Mouse (Mus musculus): Measurements from ENCODE around the gene Ccdc134. TPM values are rescaled to one million over a fixed set of nuclear protein-coding genes. Genes with fewer than 3 reads are reported as not detected.
"Not testable (repeated sequence)": the region's sequence is repeated elsewhere in the genome, so short reads cannot be mapped to it uniquely, and the experiment has no call there.

Ccdc134 gene
- polyA plus RNA-seq, 1 experiment, result 82.1 TPM

DNA sequence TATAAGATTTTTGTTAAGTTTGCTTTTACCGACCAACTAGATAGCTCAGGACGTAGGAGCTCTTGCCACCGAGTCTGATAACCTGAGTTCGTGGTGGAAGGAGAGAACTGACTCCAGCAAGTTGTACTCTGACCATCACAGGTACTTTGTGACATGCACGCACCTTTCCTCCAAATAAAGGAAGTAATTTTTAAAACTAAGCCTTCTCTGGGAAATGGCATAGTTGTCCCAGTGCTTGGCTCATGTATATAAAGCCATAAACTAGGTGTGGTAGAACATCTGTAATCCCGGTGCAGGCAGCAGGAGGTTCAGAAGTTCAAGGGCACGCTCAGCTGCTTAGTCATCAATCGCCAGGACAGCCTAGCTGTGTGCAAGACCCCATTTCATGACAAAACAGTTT lies 7.2 kb upstream of the Ccdc134 start:
- no peak overlapping the region for H3K4me2 ChIP-seq (ENCODE audit: low read depth)
- TF ChIP-seq MYOD1 (IDR thresholded peaks at IDR 0.05; ENCODE audit: control insufficient read depth in 1 of 3, insufficient read length in 2 of 3, low read depth in 2 of 3), result no peak
- no peak for TF ChIP-seq MAX (IDR thresholded peaks at IDR 0.05; ENCODE audit: low read depth)
- TF ChIP-seq POLR2AphosphoS2 (IDR thresholded peaks at IDR 0.05; ENCODE audit: insufficient read length, low read depth), result no peak
- no peak for TF ChIP-seq TCF12 (IDR thresholded peaks at IDR 0.05; ENCODE audit: insufficient read depth, poor library complexity, severe bottlenecking)
- no peak for TF ChIP-seq TCF3 (IDR thresholded peaks at IDR 0.05; ENCODE audit: insufficient read length, low read depth)
- no peak for TF ChIP-seq CEBPB (IDR thresholded peaks at IDR 0.05; ENCODE audit: insufficient read depth, poor library complexity, severe bottlenecking)
- TF ChIP-seq POLR2A (IDR thresholded peaks at IDR 0.05; ENCODE audit: insufficient read length, low read depth), result no peak
- no peak for TF ChIP-seq REST (IDR thresholded peaks at IDR 0.05; ENCODE audit: insufficient read depth, insufficient read length)
- TF ChIP-seq MYOG (IDR thresholded peaks at IDR 0.05; ENCODE audit: control insufficient read depth in 1 of 3, insufficient read depth in 1 of 3, insufficient read length in 2 of 3, low read depth in 2 of 3), result no peak
- no peak for TF ChIP-seq E2F4 (IDR thresholded peaks at IDR 0.05; ENCODE audit: insufficient read depth)
- TF ChIP-seq USF1 (IDR thresholded peaks at IDR 0.05; ENCODE audit: low read depth), result no peak
- no peak for TF ChIP-seq SRF (IDR thresholded peaks at IDR 0.05; ENCODE audit: control insufficient read depth, insufficient read length, low read depth)
- no peaks in the 10 kb centered on the region for H3K79me2 ChIP-seq (ENCODE audit: control insufficient read depth, insufficient read depth)
- no peaks in the 10 kb centered on the region for H3K36me3 ChIP-seq (ENCODE audit: control insufficient read depth, insufficient read depth)
- H3ac ChIP-seq (ENCODE audit: control insufficient read depth, insufficient read length), result no peak overlapping the region
- H3K27me3 ChIP-seq (ENCODE audit: control insufficient read depth, insufficient read depth, insufficient read length), result peaks cover 36% of the 10 kb centered on the region
- no peak overlapping the region for H3K4me3 ChIP-seq

DNA sequence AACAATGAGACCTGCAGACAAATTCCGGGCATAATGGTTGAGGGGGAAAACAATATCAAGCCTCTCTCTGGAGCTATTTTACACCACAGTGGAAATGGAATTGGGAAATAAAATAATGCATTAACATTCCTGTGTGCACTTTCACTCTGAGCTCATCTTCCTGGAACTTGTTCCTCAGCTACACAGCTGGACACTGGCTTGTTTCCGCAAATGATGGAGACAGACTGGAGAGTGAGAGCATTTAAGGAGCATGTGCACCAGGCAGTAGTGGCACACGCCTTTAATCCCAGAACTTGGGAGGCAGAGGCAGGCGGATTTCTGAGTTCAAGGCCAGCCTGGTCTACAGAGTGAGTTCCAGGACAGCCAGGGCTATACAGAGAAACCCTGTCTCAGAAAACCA lies 1.0 kb upstream of the Ccdc134 start:
- not testable (repeated sequence) for H3ac ChIP-seq (ENCODE audit: control insufficient read depth, insufficient read length); H3K36me3 ChIP-seq (ENCODE audit: control insufficient read depth, insufficient read depth)
- Histone ChIP-seq H3K4me3 (peak overlapping the region; percentile 58), H3K27me3 (ENCODE audit: control insufficient read depth, insufficient read depth, insufficient read length) (peaks cover 18% of the 10 kb centered on the region), H3K4me2 (ENCODE audit: low read depth) (peak overlapping the region; percentile 98), H3K79me2 (ENCODE audit: control insufficient read depth, insufficient read depth) (peaks cover 19% of the 10 kb centered on the region)

DNA sequence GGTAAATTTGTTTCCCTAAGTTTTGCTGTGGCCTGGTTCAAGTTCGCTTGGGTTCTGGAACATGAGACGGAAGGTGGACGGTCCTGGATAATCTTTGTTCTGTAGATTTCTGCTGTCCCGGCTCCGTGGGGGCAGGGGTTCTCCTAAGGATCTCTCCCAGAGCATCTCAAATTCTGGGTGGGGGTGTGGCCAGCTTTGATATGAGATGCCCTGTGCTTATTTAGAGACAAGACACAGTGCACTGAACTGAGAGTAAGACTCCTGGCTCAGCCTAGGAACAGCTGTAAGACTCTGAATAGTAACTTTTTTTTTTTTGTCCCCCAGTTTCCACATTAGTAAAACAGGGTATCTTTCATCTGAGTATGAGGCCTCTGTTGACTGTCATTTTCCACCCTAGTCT lies 676 bp downstream of the Ccdc134 start:
- H3K4me2 ChIP-seq (ENCODE audit: low read depth), result peak overlapping the region; percentile 67
- peak in 2 of 3 experiments; percentile 6 to 59 for TF ChIP-seq MYOG (IDR thresholded peaks at IDR 0.05; ENCODE audit: control insufficient read depth in 1 of 3, insufficient read depth in 1 of 3, insufficient read length in 2 of 3, low read depth in 2 of 3)
- TF ChIP-seq SRF (IDR thresholded peaks at IDR 0.05; ENCODE audit: control insufficient read depth, insufficient read length, low read depth), result no peak
- peak in 1 of 3 experiments; percentile 54 for TF ChIP-seq MYOD1 (IDR thresholded peaks at IDR 0.05; ENCODE audit: control insufficient read depth in 1 of 3, insufficient read length in 2 of 3, low read depth in 2 of 3)
- peak overlapping the region; percentile 58 for H3K4me3 ChIP-seq
- no peaks in the 10 kb centered on the region for H3K36me3 ChIP-seq (ENCODE audit: control insufficient read depth, insufficient read depth)
- peak overlapping the region; percentile 14 for H3ac ChIP-seq (ENCODE audit: control insufficient read depth, insufficient read length)
- peaks cover 19% of the 10 kb centered on the region for H3K79me2 ChIP-seq (ENCODE audit: control insufficient read depth, insufficient read depth)
- H3K27me3 ChIP-seq (ENCODE audit: control insufficient read depth, insufficient read depth, insufficient read length), result peaks cover 16% of the 10 kb centered on the region

DNA sequence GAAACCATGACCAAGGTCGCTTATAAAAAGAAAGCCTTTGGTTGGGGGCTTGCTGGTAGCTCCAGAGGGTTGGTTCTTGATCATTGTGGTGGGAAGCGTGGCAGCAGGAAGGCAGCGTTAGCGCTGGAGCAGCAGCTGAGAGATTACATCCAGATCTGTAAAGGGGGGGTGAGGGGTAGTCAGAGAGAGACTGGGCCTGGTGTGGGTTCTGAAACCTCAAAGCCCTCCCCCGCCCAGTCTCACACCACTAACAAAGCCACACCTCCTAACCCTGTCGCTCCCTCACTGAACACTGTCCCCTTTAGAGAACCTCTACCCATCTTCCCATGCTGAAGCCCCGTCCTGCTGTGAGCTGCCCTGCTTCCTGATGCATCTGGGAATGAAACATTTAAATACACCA lies 2.9 kb downstream of the Ccdc134 start:
- Histone ChIP-seq H3K27me3 (ENCODE audit: control insufficient read depth, insufficient read depth, insufficient read length) (no peaks in the 10 kb centered on the region), H3K36me3 (ENCODE audit: control insufficient read depth, insufficient read depth) (no peaks in the 10 kb centered on the region), H3K79me2 (ENCODE audit: control insufficient read depth, insufficient read depth) (peaks cover 19% of the 10 kb centered on the region), H3ac (ENCODE audit: control insufficient read depth, insufficient read length) (no peak overlapping the region), H3K4me3 (peak overlapping the region; percentile 58), H3K4me2 (ENCODE audit: low read depth) (peak overlapping the region; percentile 67)
- peak; percentile 21 for TF ChIP-seq TCF12 (IDR thresholded peaks at IDR 0.05; ENCODE audit: insufficient read depth, poor library complexity, severe bottlenecking)
- TF ChIP-seq USF1 (IDR thresholded peaks at IDR 0.05; ENCODE audit: low read depth), result no peak
- TF ChIP-seq POLR2A (IDR thresholded peaks at IDR 0.05; ENCODE audit: insufficient read length, low read depth), result no peak
- no peak for TF ChIP-seq SRF (IDR thresholded peaks at IDR 0.05; ENCODE audit: control insufficient read depth, insufficient read length, low read depth)
- no peak for TF ChIP-seq CEBPB (IDR thresholded peaks at IDR 0.05; ENCODE audit: insufficient read depth, poor library complexity, severe bottlenecking)
- no peak for TF ChIP-seq MAX (IDR thresholded peaks at IDR 0.05; ENCODE audit: low read depth)
- peak in 2 of 3 experiments; percentile 44 to 79 for TF ChIP-seq MYOD1 (IDR thresholded peaks at IDR 0.05; ENCODE audit: control insufficient read depth in 1 of 3, insufficient read length in 2 of 3, low read depth in 2 of 3)
- no peak for TF ChIP-seq REST (IDR thresholded peaks at IDR 0.05; ENCODE audit: insufficient read depth, insufficient read length)
- TF ChIP-seq TCF3 (IDR thresholded peaks at IDR 0.05; ENCODE audit: insufficient read length, low read depth), result peak; percentile 16
- peak in 2 of 3 experiments; percentile 53 to 81 for TF ChIP-seq MYOG (IDR thresholded peaks at IDR 0.05; ENCODE audit: control insufficient read depth in 1 of 3, insufficient read depth in 1 of 3, insufficient read length in 2 of 3, low read depth in 2 of 3)
- TF ChIP-seq POLR2AphosphoS2 (IDR thresholded peaks at IDR 0.05; ENCODE audit: insufficient read length, low read depth), result no peak
- no peak for TF ChIP-seq E2F4 (IDR thresholded peaks at IDR 0.05; ENCODE audit: insufficient read depth)

DNA sequence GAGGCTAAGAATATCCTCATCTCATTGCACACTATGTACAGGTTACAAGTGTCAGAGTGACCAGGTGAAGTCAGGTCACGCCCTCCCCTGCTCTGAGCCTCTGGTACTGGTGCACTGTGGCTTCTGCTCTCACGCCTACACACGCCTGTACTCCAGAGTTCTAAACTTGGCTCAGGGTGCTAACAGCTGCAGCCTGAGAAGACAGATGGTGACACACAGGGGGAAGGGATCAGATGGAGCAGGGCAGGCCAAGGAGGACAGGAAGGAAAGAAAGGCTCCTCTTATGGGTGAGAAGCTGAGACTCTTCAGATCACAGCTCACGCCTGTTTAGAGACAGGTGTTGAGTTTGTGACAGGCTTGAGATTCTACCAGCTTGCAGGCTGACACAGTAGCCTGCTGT lies 7.7 kb downstream of the Ccdc134 start:
- H3ac ChIP-seq (ENCODE audit: control insufficient read depth, insufficient read length), result no peak overlapping the region
- no peak overlapping the region for H3K4me3 ChIP-seq
- peak overlapping the region; percentile 47 for H3K4me2 ChIP-seq (ENCODE audit: low read depth)
- no peaks in the 10 kb centered on the region for H3K27me3 ChIP-seq (ENCODE audit: control insufficient read depth, insufficient read depth, insufficient read length)
- H3K36me3 ChIP-seq (ENCODE audit: control insufficient read depth, insufficient read depth), result peaks cover 15% of the 10 kb centered on the region
- H3K79me2 ChIP-seq (ENCODE audit: control insufficient read depth, insufficient read depth), result no peaks in the 10 kb centered on the region
- TF ChIP-seq TCF3 (IDR thresholded peaks at IDR 0.05; ENCODE audit: insufficient read length, low read depth) (peak; percentile 88), MYOD1 (IDR thresholded peaks at IDR 0.05; ENCODE audit: control insufficient read depth in 1 of 3, insufficient read length in 2 of 3, low read depth in 2 of 3) (peak; percentile 88 to 99 (median 98)), CEBPB (IDR thresholded peaks at IDR 0.05; ENCODE audit: insufficient read depth, poor library complexity, severe bottlenecking) (no peak), POLR2A (IDR thresholded peaks at IDR 0.05; ENCODE audit: insufficient read length, low read depth) (peak; percentile 28), REST (IDR thresholded peaks at IDR 0.05; ENCODE audit: insufficient read depth, insufficient read length) (no peak), MAX (IDR thresholded peaks at IDR 0.05; ENCODE audit: low read depth) (no peak), TCF12 (IDR thresholded peaks at IDR 0.05; ENCODE audit: insufficient read depth, poor library complexity, severe bottlenecking) (peak; percentile 99), SRF (IDR thresholded peaks at IDR 0.05; ENCODE audit: control insufficient read depth, insufficient read length, low read depth) (peak; percentile 89), MYOG (IDR thresholded peaks at IDR 0.05; ENCODE audit: control insufficient read depth in 1 of 3, insufficient read depth in 1 of 3, insufficient read length in 2 of 3, low read depth in 2 of 3) (peak; percentile 96 to 99 (median 99)), E2F4 (IDR thresholded peaks at IDR 0.05; ENCODE audit: insufficient read depth) (no peak), POLR2AphosphoS2 (IDR thresholded peaks at IDR 0.05; ENCODE audit: insufficient read length, low read depth) (peak; percentile 72), USF1 (IDR thresholded peaks at IDR 0.05; ENCODE audit: low read depth) (no peak)

Measured in myocyte (in vitro differentiated cells).